Mouse (Mus musculus): ENCODE measurements around the gene Hsd17b3.

DNA sequence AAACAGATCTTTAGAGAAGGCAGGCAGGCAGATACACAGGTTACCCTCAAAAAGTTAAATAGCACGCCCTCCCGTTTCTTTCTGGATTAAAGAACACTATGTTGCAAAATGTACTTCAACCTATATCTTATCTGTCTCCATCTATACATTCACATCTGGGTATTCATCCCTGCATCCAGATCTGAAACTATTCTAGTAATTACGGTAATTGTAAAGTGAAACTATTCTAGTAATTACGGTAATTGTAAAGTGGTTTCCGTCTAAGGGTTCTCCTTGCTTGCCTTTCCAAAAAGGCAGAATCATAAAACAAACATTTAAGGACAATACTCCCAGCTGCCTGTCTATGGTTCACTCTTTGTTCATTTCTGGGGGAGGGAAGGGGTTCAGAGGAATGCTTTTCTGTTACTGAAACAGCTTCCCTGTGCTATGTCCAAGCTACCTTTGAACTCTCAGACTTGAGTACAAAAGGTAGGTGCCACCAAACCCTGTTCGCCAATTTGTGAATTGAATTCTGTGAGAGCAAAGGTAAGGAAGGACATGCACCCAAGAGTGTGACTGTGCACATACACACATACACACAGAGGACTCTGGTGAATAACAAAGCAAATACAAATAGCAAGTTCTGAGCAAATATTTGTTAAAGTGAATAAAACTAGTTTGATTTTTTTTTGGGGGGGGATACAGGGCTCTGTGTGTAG is 34.6 kb upstream of the Hsd17b3 start:
- TF ChIP-seq CTCF (IDR thresholded peaks at IDR 0.05; ENCODE audit: borderline replicate concordance, insufficient read depth, low read depth, low read length) (no peak), POLR2A (IDR thresholded peaks at IDR 0.05; ENCODE audit: borderline replicate concordance, insufficient read depth, low read length) (no peak)

Data from cerebellum, adult 2 months (tissue).